Mouse (Mus musculus) limb, embryonic 14.5 days (tissue): ENCODE data around the gene Mks1. TPM values are rescaled to one million over a fixed set of nuclear protein-coding genes. Genes with fewer than 3 reads are reported as not detected.

Experiments used
- ATAC-seq: fragments of 200-750 bp; cut with Nextera tagmentation; 2 replicates; pipeline ENCODE4 v1.8.0; 2017; ENCODE audit warnings: low read depth, moderate number of reproducible peaks, moderate TSS enrichment; ENCODE audit not compliant: low FRiP score
- DNase-seq: peaks from one replicate; pipeline ENCODE4 v3.0.0-alpha.2; 2015; ENCODE audit warnings: low spot score
- H3K27ac ChIP-seq: fragments of 300-500 bp; sonication (generic); replicated peaks from 2 replicates; pipeline ENCODE4 v1.5.1; 2014; ENCODE audit warnings: low read depth, mild to moderate bottlenecking, low read length, moderate library complexity, mixed read lengths
- H3K27me3 ChIP-seq: fragments of 300-500 bp; sonication (generic); 2 replicates; pipeline ENCODE4 v1.6.1; 2014; ENCODE audit warnings: low read length, mixed read lengths; ENCODE audit not compliant: control insufficient read depth, insufficient read depth
- H3K36me3 ChIP-seq: fragments of 300-500 bp; sonication (generic); 2 replicates; pipeline ENCODE4 v1.6.1; 2014; ENCODE audit warnings: mild to moderate bottlenecking, low read length, moderate library complexity, mixed read lengths; ENCODE audit not compliant: control insufficient read depth, insufficient read depth
- H3K4me1 ChIP-seq: fragments of 300-500 bp; sonication (generic); 2 replicates; pipeline ENCODE4 v1.6.1; 2014; ENCODE audit warnings: antibody characterized with exemption, low read length, mixed read lengths; ENCODE audit not compliant: control insufficient read depth, insufficient read depth
- H3K4me2 ChIP-seq: fragments of 300-500 bp; sonication (generic); replicated peaks from 2 replicates; pipeline ENCODE4 v1.6.1; 2014; ENCODE audit warnings: low read depth, mild to moderate bottlenecking, low read length, moderate library complexity; ENCODE audit not compliant: severe bottlenecking
- H3K4me3 ChIP-seq: fragments of 300-500 bp; sonication (generic); replicated peaks from 2 replicates; pipeline ENCODE4 v1.5.1; 2014; ENCODE audit warnings: low read length
- H3K9ac ChIP-seq: fragments of 300-500 bp; sonication (generic); 2 replicates; pipeline ENCODE4 v1.6.1; 2014; ENCODE audit warnings: mild to moderate bottlenecking, low read depth, low read length, moderate library complexity; ENCODE audit not compliant: severe bottlenecking
- H3K9me3 ChIP-seq: fragments of 300-500 bp; sonication (generic); 2 replicates; pipeline ENCODE4 v1.6.1; 2016; ENCODE audit warnings: low read length; ENCODE audit not compliant: control insufficient read depth
- POLR2A ChIP-seq: fragments of 200-500 bp; IDR thresholded peaks from 2 replicates; pipeline ENCODE4 v1.8.0; 2012; ENCODE audit warnings: inconsistent platforms, mild to moderate bottlenecking, moderate library complexity, borderline replicate concordance; ENCODE audit not compliant: insufficient read depth, insufficient read length; ENCODE audit errors: extremely low read depth
- WGBS: fragments of 180-500 bp; shearing (Covaris S2); extraction: QIAGEN DNeasy Blood & Tissue Kit; methylation state at CpG from one replicate; pipeline ENCODE4 v1.1.7; 2014; 5-methylcytosine and 5-hydroxymethylcytosine counted together
- polyA plus RNA-seq, 2 experiments: library from polyadenylated mRNA; depleted of rRNA in 1 of 2; stranded (reverse) in 1 of 2; unstranded in 1 of 2; fragments of >200 nt; fragmentation: Nextera tagmentation in 1 of 2; extraction: Ambion mirVana in 1 of 2; gene quantifications; 2 replicates each; pipeline versions ENCODE4 v1.2.1 to v1.2.3; 2012 to 2014

Gene Mks1
- polyA plus RNA-seq, 2 experiments, result 12.8 to 31.0 TPM

DNA sequence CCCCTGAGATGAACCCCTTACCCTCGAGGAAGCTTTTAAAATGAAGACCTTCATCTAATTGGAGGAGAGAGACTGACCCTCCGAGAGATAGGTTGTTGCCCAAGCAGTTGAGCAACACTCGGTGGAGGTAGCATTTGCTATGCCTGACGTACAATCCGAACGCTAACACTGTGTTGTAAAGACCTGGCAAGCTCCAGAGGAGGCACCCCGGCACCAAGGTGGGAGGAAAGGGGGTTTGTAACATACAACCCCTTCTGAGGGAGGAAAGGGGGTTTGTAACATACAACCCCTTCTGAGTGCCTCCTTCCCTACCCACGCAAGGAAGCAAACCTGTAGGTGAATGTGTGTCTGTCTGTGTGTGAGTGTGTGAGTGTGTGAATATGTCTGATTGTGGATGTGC lies 18.8 kb downstream of the Mks1 start:
- WGBS, result 23% methylated on average over 8 of the region's 8 CpGs
- Histone ChIP-seq H3K4me1 (peaks cover 7% of the 10 kb centered on the region; the same call in 1 of the 2 replicates), H3K27ac (no peak overlapping the region), H3K36me3 (no peaks in the 10 kb centered on the region), H3K27me3 (no peaks in the 10 kb centered on the region), H3K4me3 (no peak overlapping the region), H3K9me3 (no peaks in the 10 kb centered on the region), H3K4me2 (peak overlapping the region; percentile 11; the same call in 1 of the 2 replicates), H3K9ac (no peak overlapping the region)
- DNase-seq (no peak), ATAC-seq (no peak)
- no peak for TF ChIP-seq POLR2A

DNA sequence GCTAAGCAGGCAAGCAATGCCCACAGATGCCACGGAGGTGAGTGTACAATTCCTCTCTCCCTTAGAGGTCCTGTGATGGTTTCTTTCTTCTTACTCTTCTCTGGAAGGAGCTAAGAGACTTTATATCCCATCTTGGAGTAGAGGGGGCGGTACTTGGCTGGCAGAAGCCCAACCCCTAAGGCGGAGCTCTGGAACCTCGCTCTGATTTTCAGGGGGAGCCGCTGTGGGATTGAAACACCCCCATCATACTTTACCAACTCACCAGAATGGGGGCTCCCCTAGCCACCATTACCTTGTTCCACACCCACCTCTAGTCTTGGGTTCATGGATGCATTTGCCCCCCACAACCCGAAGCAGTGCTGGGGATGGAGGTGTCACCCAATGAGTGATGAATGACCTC lies 22.4 kb downstream of the Mks1 start, which contains the start of gene Epx:
Gene Epx, minus strand, starts transcription at position 101 of the 400 bp plus-strand sequence.
- H3K9ac ChIP-seq, result no peak within 1 kb of the TSS
- H3K36me3 ChIP-seq, result no peaks in the 10 kb centered on the region
- peaks cover 9% of the 10 kb centered on the region; the same call in 1 of the 2 replicates for H3K4me1 ChIP-seq
- H3K27me3 ChIP-seq, result no peaks in the 10 kb centered on the region
- no peak within 1 kb of the TSS for H3K4me3 ChIP-seq
- H3K4me2 ChIP-seq, result no peak within 1 kb of the TSS
- H3K27ac ChIP-seq, result no peak within 1 kb of the TSS
- WGBS, result 83% methylated on average over 6 of the region's 6 CpGs
- DNase-seq (no peak), ATAC-seq (no peak)
- TF ChIP-seq POLR2A, result no peak
- H3K9me3 ChIP-seq, result no peaks in the 10 kb centered on the region

DNA sequence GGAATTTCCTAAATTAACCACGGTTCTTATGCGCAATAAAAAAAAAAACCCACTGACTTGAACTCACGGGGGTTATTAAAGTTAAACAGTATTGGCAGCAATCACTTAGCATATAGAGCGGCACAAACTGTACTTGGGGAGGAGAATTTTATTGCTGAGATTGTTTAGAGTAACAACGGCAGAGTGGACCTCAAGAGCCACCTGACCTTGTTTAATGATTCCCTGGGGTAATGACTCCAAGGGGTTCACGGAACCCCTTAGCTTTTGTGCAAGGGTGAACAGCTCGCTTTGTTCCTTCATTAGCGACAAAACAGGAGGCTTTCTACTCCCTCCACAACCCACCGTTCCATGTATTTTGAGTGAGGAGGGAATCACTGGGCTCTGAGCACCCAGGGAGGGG lies 26.8 kb downstream of the Mks1 start:
- TF ChIP-seq POLR2A, result no peak
- DNase-seq, result no peak
- Histone ChIP-seq H3K4me2 (0 out of 2 replicates have a peak overlapping the region, but pooled peaks have one; percentile 7), H3K4me1 (0 out of 2 replicates have a peak, but pooled peaks cover 2% of the 10 kb centered on the region), H3K27me3 (no peaks in the 10 kb centered on the region), H3K9me3 (no peaks in the 10 kb centered on the region), H3K27ac (no peak overlapping the region), H3K9ac (no peak overlapping the region), H3K36me3 (no peaks in the 10 kb centered on the region), H3K4me3 (no peak overlapping the region)
- WGBS, result 32% methylated on average over 9 of the region's 9 CpGs
- ATAC-seq, result no peak

DNA sequence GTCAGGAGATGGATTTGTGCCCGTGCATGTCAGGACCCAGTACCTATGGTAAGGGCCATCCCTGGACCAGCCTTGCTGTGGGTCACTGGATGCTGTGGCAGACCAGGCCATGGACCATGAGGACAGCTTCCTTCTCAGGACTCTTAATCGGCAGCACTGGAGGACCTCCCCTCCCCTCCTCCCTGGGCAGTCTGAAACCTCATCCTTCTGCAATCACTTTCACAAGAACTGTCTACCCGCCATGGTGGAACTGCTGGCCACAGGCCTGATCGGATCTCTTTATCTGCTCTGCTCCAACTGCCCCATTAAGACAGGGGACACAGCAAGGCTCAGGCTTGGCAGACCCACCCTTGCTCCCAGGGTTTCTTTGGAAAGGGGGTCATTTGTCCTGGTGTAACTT lies 28.7 kb downstream of the Mks1 start:
- no peak for ATAC-seq
- no peak overlapping the region for H3K9ac ChIP-seq
- H3K4me2 ChIP-seq, result no peak overlapping the region
- no peaks in the 10 kb centered on the region for H3K9me3 ChIP-seq
- no peak for TF ChIP-seq POLR2A
- no peaks in the 10 kb centered on the region for H3K36me3 ChIP-seq
- DNase-seq, result no peak
- 0 out of 2 replicates have a peak, but pooled peaks cover 2% of the 10 kb centered on the region for H3K4me1 ChIP-seq
- no peak overlapping the region for H3K4me3 ChIP-seq
- no peaks in the 10 kb centered on the region for H3K27me3 ChIP-seq
- H3K27ac ChIP-seq, result no peak overlapping the region
- 70% methylated on average over 4 of the region's 4 CpGs for WGBS

DNA sequence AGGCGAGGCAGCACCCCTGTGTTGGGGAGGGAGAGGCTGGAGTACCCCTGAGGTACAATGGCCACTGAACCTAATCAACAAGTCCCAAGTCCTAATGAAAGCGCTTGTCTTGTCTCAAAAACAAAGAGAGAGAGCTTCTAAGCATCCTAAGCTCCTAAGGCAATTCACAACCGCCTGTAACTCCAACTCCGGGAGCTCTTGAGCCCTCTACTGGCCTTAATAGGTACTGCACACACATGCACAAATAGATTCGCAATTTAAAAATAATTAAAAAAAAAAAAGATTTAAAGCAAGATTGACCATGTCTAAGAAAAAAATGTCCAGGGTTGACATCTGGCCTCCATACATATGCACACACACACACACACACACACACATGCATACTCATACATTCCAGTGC lies 30.5 kb downstream of the Mks1 start:
- H3K4me1 ChIP-seq, result 0 out of 2 replicates have a peak, but pooled peaks cover 2% of the 10 kb centered on the region
- DNase-seq, result no peak

DNA sequence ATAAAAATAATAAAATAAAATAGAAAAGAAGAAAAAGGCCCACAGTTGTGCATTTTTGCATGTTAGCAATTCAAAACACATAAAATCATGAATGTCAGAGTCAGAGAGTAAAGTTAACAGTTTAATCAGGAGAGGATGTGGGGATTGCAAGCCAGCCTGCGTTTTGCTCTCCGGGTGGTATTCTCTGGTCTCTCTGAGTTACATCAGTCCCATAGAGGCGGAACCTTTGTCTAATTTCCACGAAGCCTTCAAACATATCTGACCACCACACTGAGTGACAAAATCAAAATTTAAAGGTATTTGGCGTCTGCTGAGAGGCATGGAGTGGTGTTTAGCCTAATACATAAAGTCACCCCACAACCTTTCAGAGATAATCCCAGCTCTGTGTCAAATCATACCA lies 31.8 kb downstream of the Mks1 start:
- no peaks in the 10 kb centered on the region for H3K27me3 ChIP-seq

More for the DNA sequence above, 30.5 kb downstream of the Mks1 start:
- Histone ChIP-seq H3K4me3 (no peak overlapping the region), H3K27me3 (no peaks in the 10 kb centered on the region), H3K36me3 (no peaks in the 10 kb centered on the region), H3K27ac (no peak overlapping the region), H3K9me3 (no peaks in the 10 kb centered on the region), H3K9ac (no peak overlapping the region), H3K4me2 (no peak overlapping the region)
- no peak for ATAC-seq
- TF ChIP-seq POLR2A, result no peak
- WGBS, result 40% methylated on average over 5 of the region's 5 CpGs

More for the DNA sequence above, 31.8 kb downstream of the Mks1 start:
- 0 out of 2 replicates have a peak, but pooled peaks cover 2% of the 10 kb centered on the region for H3K4me1 ChIP-seq
- H3K4me2 ChIP-seq, result no peak overlapping the region
- H3K9ac ChIP-seq, result no peak overlapping the region
- DNase-seq (no peak), ATAC-seq (no peak)
- no peak for TF ChIP-seq POLR2A
- no peaks in the 10 kb centered on the region for H3K36me3 ChIP-seq
- H3K4me3 ChIP-seq, result no peak overlapping the region
- H3K27ac ChIP-seq, result no peak overlapping the region
- no peaks in the 10 kb centered on the region for H3K9me3 ChIP-seq
- 74% methylated on average over 5 of the region's 5 CpGs for WGBS
